Mouse (Mus musculus) retina, postnatal 1 day (tissue): ENCODE results near the gene Chsy1.

ENCODE experiments used
- DNase-seq: peaks from one replicate; pipeline ENCODE4 v3.0.0-alpha.2; 2012

The Chsy1 gene

DNA sequence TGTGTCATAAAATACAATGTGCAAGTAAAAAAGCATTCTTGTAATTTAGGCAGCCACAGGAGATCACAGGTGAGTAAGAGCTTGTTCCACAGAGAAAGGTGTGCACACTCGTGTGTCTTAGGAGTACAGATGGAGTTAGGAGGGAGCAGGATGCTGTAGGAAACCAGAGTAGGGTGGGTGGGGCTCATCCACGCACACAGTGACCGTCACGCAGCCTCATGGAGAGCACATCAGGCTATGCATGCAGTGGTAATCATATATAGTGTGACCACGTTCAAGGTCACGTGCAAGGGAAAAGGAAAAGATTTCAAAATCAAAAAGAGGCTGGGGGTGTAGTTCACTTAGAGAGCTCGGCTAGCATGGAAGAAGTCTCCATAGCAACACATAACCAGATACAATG, 33.2 kb downstream of the Chsy1 start:
- no peak for DNase-seq

GRCm38 (mm10) chr7:66144543-66144942, 35.2 kb downstream of the Chsy1 start:
- no peak for DNase-seq

DNA sequence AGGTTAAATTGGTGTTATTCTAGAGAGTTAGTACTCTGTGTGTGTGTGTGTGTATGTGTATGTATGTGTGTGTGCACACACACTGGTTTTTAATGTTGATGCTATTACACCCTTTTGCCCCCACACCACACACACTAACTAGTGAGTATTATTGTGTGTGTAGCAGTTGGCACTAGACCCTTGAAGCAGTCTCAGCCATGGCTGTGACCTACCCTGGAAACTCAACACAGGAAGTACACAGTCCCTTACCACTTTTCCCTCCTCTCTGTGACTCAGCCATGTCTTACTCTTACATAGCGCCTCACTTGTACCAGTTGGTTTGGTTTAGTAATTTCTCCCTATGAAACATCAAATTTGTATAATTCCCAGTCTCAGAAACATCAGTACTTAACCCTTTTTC, 37.8 kb downstream of the Chsy1 start:
- DNase-seq: no peak

DNA sequence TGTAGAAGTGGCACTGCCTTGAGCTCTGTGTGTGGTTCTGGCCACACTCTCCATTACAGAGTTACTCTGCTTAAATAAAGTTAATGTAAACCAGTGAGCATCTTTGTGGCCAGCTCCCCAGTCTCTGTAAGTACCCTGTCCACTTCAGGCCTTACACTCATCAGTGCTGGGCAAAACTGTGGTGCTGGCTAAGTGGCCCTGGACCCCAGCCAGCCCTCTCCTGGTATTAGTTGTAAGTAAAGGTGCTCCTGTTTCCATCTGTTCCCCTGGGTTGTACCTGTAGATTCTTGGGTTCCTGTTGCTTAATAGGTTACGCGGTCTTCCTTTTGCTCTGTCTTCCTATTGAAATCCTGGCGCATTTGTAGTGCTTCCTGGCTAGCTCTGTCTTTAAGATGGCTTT, 38.5 kb downstream of the Chsy1 start:
- no peak for DNase-seq

DNA sequence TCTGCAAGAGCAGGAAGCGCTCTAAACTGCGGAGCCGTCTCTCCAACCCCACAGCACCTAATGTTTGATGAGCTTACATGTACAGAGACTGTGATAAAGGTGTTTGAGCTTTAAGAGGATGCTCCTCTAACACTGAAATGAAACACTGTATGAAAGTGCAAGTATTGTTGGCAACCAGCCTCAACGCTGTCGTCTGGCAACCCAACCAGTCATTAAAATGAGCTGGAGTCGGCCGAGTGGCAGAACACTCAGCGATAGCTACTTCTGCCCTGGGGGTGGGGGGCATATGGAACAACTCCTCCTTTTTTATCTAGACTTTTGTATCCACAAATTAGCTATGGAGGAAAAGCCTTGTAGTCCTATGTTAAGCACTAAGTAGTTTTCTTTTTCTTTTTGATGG, 40.2 kb downstream of the Chsy1 start:
- no peak for DNase-seq

GRCm38 (mm10) chr7:66150411-66150810, 41.1 kb downstream of the Chsy1 start:
- no peak for DNase-seq

DNA sequence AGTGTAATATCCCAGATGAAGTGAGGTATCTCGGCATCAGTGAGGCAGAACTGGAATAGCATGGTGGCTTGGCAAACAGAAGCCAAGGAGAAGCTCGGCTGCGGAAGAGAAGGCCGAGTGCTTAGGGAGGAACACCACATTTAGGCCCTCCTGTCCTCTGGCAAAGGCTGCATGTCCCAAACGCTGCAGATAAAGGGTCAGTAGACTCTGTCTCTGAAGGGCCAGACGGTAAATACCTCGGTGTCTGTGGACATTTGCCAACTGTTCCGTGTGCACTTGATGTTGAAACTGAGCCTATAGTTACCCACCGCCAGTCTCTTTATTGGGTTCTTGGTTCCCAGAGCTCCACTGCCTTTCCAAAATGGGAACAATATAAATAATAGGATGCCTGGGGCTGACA, 48.1 kb downstream of the Chsy1 start:
- no peak for DNase-seq

- no peak for DNase-seq
Observed at GRCm38 (mm10) chr7:66157861-66158415, 48.6 kb downstream of the Chsy1 start.

DNA sequence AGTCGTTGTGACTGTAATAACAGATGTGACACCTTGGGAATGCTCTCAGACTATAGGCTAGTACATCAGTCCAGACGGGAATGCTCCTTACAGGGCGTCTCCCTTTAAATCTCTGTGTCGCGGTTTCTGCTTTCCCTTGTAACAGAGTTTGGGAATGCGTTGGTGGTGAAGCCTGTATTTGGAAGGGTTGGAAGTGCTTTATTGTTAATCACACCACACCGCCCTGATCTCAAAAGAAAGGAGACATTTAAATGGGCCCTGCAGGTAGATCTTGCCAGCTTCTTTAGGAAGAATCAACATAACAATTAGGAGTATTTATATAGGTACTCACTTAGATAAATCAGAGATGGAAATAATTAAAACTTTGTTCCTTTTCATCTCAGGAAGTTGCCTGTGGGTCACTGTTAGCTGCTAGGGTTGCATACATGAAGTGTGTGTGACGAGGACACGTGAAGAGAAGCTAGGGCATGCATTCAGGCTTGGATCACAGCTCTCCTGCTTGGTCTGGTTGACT, 49.4 kb downstream of the Chsy1 start:
- no peak for DNase-seq

DNA sequence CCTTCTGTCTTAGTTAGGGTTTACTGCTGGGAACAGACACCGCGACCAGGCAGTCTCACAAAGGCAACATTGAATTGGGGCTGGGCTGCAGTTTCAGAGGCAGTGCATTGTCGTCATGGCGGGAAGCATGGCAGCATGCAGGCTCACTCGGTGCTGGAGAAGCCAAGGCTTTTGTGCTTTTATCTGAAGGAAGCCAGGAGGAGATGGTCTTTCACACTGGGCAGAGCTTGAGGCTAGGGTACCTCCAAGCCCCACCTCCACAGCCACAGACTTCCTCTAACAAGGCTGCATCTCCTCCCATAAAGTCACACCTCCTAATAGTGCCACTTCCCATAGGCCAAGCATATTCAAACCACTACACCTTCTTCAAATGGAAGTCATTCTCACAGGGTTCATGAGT, 50.6 kb downstream of the Chsy1 start:
- DNase-seq: no peak

DNA sequence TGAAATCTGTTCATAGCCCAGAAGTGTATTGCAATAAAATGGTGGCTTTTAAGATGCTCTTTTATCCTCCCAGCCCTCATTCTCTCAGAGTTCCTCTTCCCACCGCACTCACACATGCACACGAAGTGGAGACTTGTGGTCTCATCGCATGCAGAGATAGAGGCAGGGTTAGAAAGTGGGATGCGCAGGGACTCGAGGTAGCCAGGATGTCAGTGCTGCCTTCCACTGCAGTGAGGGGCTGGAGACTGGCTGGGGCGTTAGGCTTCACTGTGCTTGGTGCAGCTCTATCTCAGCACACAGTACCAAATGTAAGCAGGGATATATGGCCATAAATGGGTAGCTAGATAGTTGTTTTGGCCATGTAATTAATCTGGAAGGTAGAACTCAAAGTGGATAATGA, 52.5 kb downstream of the Chsy1 start:
- DNase-seq: no peak

- DNase-seq: no peak
Observed at GRCm38 (mm10) chr7:66162489-66162888, 53.2 kb downstream of the Chsy1 start.

- no peak for DNase-seq
Observed at GRCm38 (mm10) chr7:66162981-66163380, 53.7 kb downstream of the Chsy1 start.

DNA sequence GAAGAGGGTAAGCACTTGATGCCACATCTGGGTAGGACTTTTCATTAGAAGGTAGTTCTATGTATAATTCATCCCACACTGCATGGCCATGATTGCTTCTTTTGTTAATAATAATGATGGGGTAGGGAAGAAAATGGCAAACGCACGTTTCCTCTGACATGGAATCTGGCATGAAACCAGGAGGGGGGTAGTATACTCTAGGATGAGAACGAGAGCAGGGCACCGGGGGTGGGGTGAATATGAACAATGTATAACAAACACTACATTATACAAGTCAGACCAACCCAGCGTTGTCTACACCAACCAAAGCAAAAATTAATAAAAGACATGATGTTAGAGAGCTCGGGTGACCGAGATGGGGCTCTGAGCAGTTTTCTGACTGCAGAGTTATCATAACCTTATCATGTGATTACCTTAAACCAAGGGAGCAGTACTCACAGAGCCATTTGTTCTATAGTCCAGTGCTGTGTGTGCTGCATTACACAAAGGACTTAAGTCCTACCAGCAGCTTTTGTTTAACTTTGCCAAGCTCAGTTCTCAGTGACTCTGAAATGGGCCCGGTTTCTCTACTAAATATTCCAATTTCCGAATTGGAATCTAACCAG, 55.2 kb downstream of the Chsy1 start:
- peak; percentile 60 for DNase-seq

DNA sequence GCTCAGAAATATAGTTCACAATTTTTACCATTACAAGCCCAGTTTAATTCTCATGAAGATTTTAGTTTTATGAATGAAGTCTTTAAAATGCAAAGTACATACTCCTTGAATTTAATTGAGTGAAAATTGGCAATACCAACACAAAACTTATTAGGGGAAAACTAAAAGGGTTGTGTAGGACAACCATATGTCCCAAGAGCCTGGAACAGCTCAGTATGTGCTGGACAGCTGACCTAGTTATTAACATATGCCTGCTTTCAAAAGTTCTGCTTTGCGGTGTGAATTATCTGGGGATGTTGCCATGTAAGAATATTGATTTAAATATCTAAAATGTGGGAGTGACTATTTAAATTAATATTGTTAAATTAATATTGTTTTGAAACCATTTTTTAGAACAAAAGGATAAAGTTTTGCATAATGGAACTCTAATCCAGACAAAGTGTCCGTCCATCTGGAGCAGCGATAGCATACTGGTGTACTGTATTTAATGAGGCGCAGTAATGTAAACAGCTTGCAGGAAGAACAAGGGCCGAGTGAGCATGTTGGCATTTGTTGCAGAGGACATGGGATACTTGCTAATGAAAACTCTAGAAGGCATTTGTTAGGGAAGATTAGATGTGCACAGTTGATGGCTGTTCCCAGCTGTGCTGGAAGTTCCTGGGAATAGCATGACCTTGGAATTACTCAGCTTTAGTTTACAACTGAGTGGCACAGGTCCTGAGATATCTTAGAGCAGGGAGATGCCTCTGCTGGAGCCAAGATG, 55.9 kb downstream of the Chsy1 start:
- peak; percentile 93 for DNase-seq

- no peak for DNase-seq
Observed at GRCm38 (mm10) chr7:66168877-66169276, 59.6 kb downstream of the Chsy1 start.

GRCm38 (mm10) chr7:66169476-66169875, 60.2 kb downstream of the Chsy1 start:
- no peak for DNase-seq

- DNase-seq: no peak
Observed at GRCm38 (mm10) chr7:66170802-66171505, 61.6 kb downstream of the Chsy1 start.

GRCm38 (mm10) chr7:66175738-66176137, 66.4 kb downstream of the Chsy1 start:
- no peak for DNase-seq

DNA sequence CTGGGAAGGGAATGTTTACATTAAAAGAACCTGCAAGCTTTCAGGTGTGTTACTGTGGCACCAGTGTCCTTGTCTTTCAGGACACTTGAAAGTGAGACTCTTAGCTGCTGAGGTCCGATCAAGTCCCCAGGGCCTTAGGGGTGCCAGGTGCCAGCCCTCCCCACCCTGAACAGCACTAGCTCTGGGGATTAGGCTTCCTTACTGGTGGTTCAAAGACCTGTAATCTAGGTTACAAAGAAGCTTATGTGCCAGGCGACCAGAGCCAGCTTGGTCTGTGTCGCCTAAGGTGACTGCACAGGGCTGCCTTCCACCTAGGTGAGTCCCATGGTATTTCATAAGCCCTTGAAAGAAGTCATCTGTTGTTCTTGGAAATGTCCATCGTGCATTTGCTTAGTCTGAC, 66.9 kb downstream of the Chsy1 start:
- peak; percentile 34 for DNase-seq

- DNase-seq: no peak
Observed at GRCm38 (mm10) chr7:66176929-66177328, 67.6 kb downstream of the Chsy1 start.

- no peak for DNase-seq
Observed at GRCm38 (mm10) chr7:66178101-66178500, 68.8 kb downstream of the Chsy1 start.

GRCm38 (mm10) chr7:66179120-66179581, 69.8 kb downstream of the Chsy1 start:
- peak; percentile 52 for DNase-seq

GRCm38 (mm10) chr7:66179711-66180110, 70.4 kb downstream of the Chsy1 start:
- DNase-seq: no peak
